Mouse (Mus musculus) neutrophil, adult 5-6 weeks (primary cell): ENCODE data around the gene Msantd1. TPM values are rescaled to one million over a fixed set of nuclear protein-coding genes. Genes with fewer than 3 reads are reported as not detected.

Experiments
- ATAC-seq: fragments of 151-379, 151-347 bp; 2 replicates; pipeline ENCODE4 v1.8.0; 2017; ENCODE audit warnings: mild to moderate bottlenecking, moderate TSS enrichment; ENCODE audit not compliant: insufficient number of reproducible peaks, poor library complexity, low FRiP score, severe bottlenecking; ENCODE audit errors: extremely low read depth
- total RNA-seq: library from RNA; stranded (forward); fragments of 200-1000 nt; gene quantifications from 2 replicates; pipeline ENCODE4 v1.2.3, GENCODE M21; 2017

The Msantd1 gene
- total RNA-seq, 1 experiment from 2014 or later = 1.2 TPM

- ATAC-seq = no peak
Observed at GRCm38 (mm10) chr5:34955630-34956029, 47.8 kb downstream of the Msantd1 start.

GRCm38 (mm10) chr5:34956151-34956550 is 48.3 kb downstream of the Msantd1 start:
- no peak for ATAC-seq

GRCm38 (mm10) chr5:34957015-34957414 is 49.2 kb downstream of the Msantd1 start:
- ATAC-seq = no peak

- ATAC-seq = no peak
Observed at GRCm38 (mm10) chr5:34960021-34960420, 52.2 kb downstream of the Msantd1 start.

- ATAC-seq = no peak
Observed at GRCm38 (mm10) chr5:34965531-34965930, 57.7 kb downstream of the Msantd1 start.

- ATAC-seq = no peak
Observed at GRCm38 (mm10) chr5:34968386-34968785, 60.6 kb downstream of the Msantd1 start.

- no peak for ATAC-seq
Observed at GRCm38 (mm10) chr5:34972471-34972870, 64.7 kb downstream of the Msantd1 start.

Other genes starting within 250 kb of the Msantd1 start
- gene Nop14, start 247.9 kb upstream of the Msantd1 start, total RNA-seq = 33.3 and 36.9 TPM in 2 replicates
- gene Grk4, start 247.6 kb upstream of the Msantd1 start, total RNA-seq = 9.9 and 11.8 TPM in 2 replicates
- gene Htt, start 146.3 kb upstream of the Msantd1 start, total RNA-seq = 27.9 and 30.7 TPM in 2 replicates
- 1.5 and 2.1 TPM in 2 replicates for gene Rgs12, start 41.4 kb downstream of the Msantd1 start, total RNA-seq
- gene Hgfac, start 133.5 kb downstream of the Msantd1 start, total RNA-seq = not detected in 2 replicates
- gene Dok7, start 148.8 kb downstream of the Msantd1 start, total RNA-seq = not detected in 2 replicates
- 24.3 and 29.7 TPM in 2 replicates for gene Lrpap1, start 197.8 kb downstream of the Msantd1 start, total RNA-seq